Mouse (Mus musculus) layer of hippocampus, adult 2 months (tissue): ENCODE results near the gene Tardbp. TPM values are rescaled to one million over a fixed set of nuclear protein-coding genes. Genes with fewer than 3 reads are reported as not detected.
A peak's percentile ranks its signal among the peaks of the same experiment; 100 is the strongest.

ENCODE experiments used
- DNase-seq, 2 experiments: peaks; one replicate each; pipeline ENCODE4 v3.0.0; 2022; ENCODE audit warnings: low spot score in 2 of 2
- H3K27ac ChIP-seq: fragments of 200-600 bp; 2 replicates; pipeline ENCODE4 v1.8.1; 2022
- H3K4me3 ChIP-seq: fragments of 200-600 bp; 2 replicates; pipeline ENCODE4 v1.8.1; 2022; ENCODE audit warnings: mild to moderate bottlenecking
- CTCF ChIP-seq: fragments of 200-600 bp; conservative IDR thresholded peaks from 2 replicates; pipeline ENCODE4 v1.8.1; 2022; ENCODE audit warnings: antibody characterized with exemption, mild to moderate bottlenecking, moderate library complexity
- total RNA-seq, 2 experiments: library from RNA; stranded (reverse); gene quantifications; 2 replicates each; pipeline ENCODE4 v1.2.3; 2021

Gene Tardbp
- total RNA-seq, 2 experiments from 2014 or later, result 233 to 237 TPM

DNA sequence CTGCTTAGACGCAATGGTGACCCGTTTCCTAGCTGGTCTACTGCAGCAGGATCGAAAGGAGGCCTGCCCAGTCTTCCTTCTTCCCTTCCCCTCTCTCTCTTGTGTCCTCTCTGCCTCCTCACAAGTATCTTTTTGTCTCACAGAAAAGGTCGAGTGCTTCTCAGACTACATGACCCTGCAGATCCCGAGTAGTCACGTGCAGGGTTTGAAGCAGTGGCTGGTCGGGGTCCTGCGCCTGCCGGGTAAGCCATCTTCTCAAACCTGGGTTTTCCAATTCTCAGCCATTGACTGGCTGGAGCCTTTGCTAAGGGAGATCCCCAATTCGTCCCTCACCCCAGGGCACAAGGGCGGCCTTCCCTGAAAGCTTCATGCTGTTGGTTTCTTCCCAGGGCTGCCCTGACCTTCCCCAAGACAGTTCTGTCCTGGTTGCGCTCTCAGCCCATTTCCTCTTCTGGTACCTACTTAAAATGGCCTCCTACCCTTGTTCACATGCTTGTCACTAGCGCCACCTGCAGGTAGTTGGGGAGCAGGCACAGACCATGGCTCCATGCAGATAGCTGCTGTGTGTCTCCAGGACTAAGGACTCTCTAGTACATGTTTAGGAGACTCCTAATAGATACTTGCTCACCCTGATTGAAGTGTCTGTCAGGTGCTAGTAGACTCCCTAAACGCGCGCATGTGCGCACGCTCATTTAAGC is 28.0 kb upstream of the Tardbp start:
- TF ChIP-seq CTCF, result peak; percentile 62
- DNase-seq, result no peak
- no peak overlapping the region for H3K4me3 ChIP-seq
- H3K27ac ChIP-seq, result no peak overlapping the region

DNA sequence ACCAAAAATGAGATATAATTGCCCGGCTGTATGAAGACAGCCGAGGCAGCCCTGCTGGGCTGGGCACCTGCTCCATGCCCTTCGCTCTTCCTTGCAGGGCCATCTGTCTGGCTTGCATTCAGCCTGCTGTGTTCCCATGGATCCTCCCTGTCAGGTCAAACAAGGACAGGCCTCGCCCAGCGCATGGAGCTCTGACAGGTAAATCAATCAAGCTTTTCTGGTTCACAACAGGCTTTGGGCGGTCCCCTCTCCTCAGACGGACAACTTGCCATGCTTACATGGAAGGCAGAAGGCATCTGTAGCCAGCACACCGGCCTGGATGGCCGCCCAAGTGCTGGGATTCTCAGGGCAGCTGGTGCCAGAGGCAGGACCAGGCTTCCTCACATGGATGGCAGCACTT is 24.2 kb upstream of the Tardbp start:
- TF ChIP-seq CTCF, result no peak
- H3K4me3 ChIP-seq, result no peak overlapping the region
- no peak overlapping the region for H3K27ac ChIP-seq
- no peak for DNase-seq

- H3K27ac ChIP-seq, result no peak overlapping the region
- no peak overlapping the region for H3K4me3 ChIP-seq
- no peak for DNase-seq
- peak; percentile 68 for TF ChIP-seq CTCF
These were observed 22.5 kb upstream of the Tardbp start for GRCm38 (mm10) chr4:148649309-148649708.

DNA sequence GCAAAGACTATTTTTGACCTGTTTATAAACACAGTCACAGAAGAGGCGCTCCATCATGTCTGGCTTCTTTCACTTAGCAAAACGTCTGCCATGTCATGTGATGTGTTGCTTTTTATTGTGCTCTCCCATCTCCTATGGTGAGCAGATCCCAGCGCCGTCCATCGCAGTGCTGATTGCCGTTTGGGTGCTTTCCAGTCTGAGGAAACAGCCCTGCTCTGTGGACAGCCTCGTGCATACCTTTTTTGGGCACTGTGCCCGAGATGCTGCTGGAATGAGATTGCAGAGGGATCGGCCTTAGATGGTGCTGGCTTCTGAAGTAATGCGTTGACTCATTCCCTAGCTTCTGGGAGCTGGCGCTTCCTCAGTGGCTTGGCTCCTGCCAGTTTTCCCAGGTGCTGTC is 19.8 kb upstream of the Tardbp start:
- DNase-seq, result no peak

GRCm38 (mm10) chr4:148644926-148645325 is 18.1 kb upstream of the Tardbp start:
- TF ChIP-seq CTCF, result no peak

More for the DNA sequence above, 19.8 kb upstream of the Tardbp start:
- TF ChIP-seq CTCF, result no peak
- Histone ChIP-seq H3K4me3 (no peak overlapping the region), H3K27ac (no peak overlapping the region)

DNA sequence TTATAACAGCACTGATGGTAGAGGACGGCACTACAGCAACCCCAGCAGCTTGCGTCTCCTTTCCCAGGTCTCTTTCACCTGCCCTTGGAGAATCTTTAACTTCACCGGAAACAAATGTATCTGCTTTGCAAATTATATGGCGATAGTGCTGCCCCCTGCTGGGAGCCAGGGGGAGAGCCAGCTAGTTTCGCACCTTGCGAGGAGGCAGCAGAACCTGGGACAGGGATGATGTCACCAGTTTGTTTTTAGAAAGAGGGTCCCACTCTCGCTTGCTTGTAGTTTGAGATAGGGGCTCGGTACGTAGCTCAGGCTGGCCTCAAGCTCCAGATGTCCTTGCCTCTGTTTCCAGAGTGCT is 17.3 kb upstream of the Tardbp start:
- TF ChIP-seq CTCF, result peak; percentile 96
- Histone ChIP-seq H3K27ac (no peak overlapping the region), H3K4me3 (peak overlapping the region; percentile 44)
- peak; percentile 29 to 79 for DNase-seq

More at GRCm38 (mm10) chr4:148644926-148645325, 18.1 kb upstream of the Tardbp start:
- Histone ChIP-seq H3K4me3 (no peak overlapping the region), H3K27ac (no peak overlapping the region)
- no peak for DNase-seq

- no peak within 1 kb of the TSS for H3K27ac ChIP-seq
- DNase-seq, result no peak
- no peak for TF ChIP-seq CTCF
- H3K4me3 ChIP-seq, result peak within 1 kb of the TSS; percentile 44
These were observed 16.7 kb upstream of the Tardbp start, which contains the start of gene Gm572 for GRCm38 (mm10) chr4:148643291-148644156. TSS of gene Gm572 (plus strand) at chr4:148643317.

GRCm38 (mm10) chr4:148641121-148641520 is 14.3 kb upstream of the Tardbp start:
- Histone ChIP-seq H3K4me3 (no peak overlapping the region), H3K27ac (no peak overlapping the region)
- TF ChIP-seq CTCF, result no peak
- no peak for DNase-seq

DNA sequence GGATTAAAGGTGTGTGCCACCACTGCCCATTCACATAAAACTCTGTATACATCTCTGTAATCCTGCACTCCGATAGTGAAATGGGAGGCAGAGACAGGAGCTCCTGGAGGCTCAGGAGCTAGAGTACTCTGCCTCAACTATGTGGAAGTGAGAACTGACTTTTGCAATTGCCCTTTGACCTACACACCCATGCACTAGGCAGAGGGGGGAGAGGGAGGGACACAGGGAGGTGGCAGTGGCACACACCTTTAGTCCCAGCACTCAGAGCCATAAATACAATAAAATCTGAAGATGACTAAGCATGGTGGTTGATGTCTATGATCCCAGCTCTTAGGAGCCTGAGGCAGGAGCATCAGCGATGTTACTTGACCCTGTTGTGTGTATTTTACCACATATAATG is 12.6 kb upstream of the Tardbp start:
- TF ChIP-seq CTCF, result no peak
- no peak for DNase-seq
- Histone ChIP-seq H3K27ac (no peak overlapping the region), H3K4me3 (no peak overlapping the region)

- Histone ChIP-seq H3K27ac (no peak overlapping the region), H3K4me3 (no peak overlapping the region)
- no peak for DNase-seq
- TF ChIP-seq CTCF, result no peak
These were observed 11.5 kb upstream of the Tardbp start for GRCm38 (mm10) chr4:148638302-148638701.

DNA sequence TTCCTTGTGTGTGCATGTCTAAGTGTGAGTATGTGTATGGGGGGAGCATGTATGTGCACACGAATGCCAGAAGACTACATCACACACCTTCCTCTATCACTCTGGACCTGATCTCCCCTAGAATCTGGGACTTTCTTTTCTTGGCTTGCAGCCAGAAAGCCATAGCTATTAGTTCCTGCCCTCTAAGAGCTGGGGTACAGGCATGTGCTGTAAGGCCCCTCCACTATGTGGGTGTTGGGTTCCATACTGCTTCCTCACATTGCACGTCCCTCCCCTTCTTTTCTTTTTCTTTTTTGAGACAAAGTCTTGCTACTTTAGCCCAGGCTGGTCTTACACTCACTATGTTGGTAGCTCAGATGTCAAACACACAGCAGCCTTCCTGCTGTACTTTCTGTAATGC is 8.5 kb upstream of the Tardbp start:
- TF ChIP-seq CTCF, result no peak
- DNase-seq, result no peak
- Histone ChIP-seq H3K4me3 (no peak overlapping the region), H3K27ac (no peak overlapping the region)

DNA sequence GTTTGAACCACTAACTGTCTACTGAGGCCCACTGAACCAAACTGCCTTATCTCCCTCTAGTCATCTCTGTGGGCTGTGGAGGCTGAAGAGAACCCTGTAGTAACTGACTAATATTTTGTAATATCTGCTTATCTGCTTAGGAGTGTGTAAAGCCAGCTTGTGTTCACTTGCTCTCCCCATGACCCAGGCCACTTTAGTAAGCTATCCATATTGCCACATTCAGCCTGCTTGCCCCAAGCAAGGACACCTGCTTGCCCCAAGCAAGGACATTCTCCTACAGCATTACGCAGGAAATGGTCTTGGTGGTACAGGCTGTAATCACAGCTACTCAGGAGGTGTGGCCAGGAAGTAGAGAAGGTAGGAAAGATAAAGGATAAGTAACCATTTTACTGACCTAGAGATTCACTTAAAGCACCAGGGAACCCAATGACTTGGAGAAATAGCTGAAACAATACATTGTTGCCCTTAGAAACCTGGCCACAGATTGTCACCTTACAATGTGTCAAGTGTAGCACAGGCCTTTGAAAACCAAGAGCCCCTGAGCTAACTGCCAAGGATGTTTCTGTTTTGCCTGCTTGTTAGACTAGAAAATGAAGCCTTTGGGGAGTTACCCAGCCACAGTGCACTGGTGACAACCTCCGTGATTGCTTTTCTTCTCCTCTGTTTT is 6.7 kb upstream of the Tardbp start:
- Histone ChIP-seq H3K4me3 (no peak overlapping the region), H3K27ac (no peak overlapping the region)
- no peak for TF ChIP-seq CTCF
- DNase-seq, result no peak
